21 mouse cellular contexts compared by ENCODE assay signal in genomic region chr1:80873596-80873995, GRCm38 (mm10).
DNase-seq lines count a peak whose midpoint lies in the region; ATAC-seq and TF ChIP-seq lines count a peak whose summit lies in the region.
"Had no signal": no experiment of that assay in that cellular context is flagged by ENCODE, and none has a peak within 500 bp of the region (broad histone marks: within the 10 kb centered on the region; RNA-seq: fewer than 3 reads in every experiment).

No protein-coding gene starts in this region.

- TF ChIP-seq EP300 in MEL (IDR thresholded peaks at IDR 0.05; ENCODE audit: low read depth in 1 of 2, low read length in 2 of 2): no peak
- no peak for TF ChIP-seq EP300 in stomach, postnatal 0 days (optimal IDR thresholded peaks at IDR 0.05)

- 52% methylated on average over 2 of the region's 2 CpGs for WGBS in lung, embryonic 14.5 days
- WGBS in stomach, postnatal 0 days: 40% methylated on average over 2 of the region's 2 CpGs

- H3K9me3 ChIP-seq in lung, embryonic 14.5 days (ENCODE audit: low read depth, low read length): no peaks in the 10 kb centered on the region
- no peaks in the 10 kb centered on the region for H3K9me3 ChIP-seq in MEL (replicated peaks; ENCODE audit: insufficient read depth, low read length)
- no peaks in the 10 kb centered on the region for H3K9me3 ChIP-seq in stomach, postnatal 0 days (ENCODE audit: control insufficient read depth, low read length)
- H3K9me3 ChIP-seq: embryonic facial prominence, embryonic 12.5 days; forebrain, embryonic 12.5 days; heart, embryonic 10.5 days; hindbrain, embryonic 12.5 days; intestine, embryonic 15.5 days had no signal

- H3K4me3 ChIP-seq in lung, embryonic 14.5 days (ENCODE audit: low read depth, low read length): no peak overlapping the region
- H3K4me3 ChIP-seq in MEL (ENCODE audit: control insufficient read depth in 1 of 2, insufficient read depth in 1 of 2, low read depth in 2 of 2, low read length in 2 of 2): no peak overlapping the region
- H3K4me3 ChIP-seq in stomach, postnatal 0 days (ENCODE audit: low read depth, low read length): no peak overlapping the region
- H3K4me3 ChIP-seq: embryonic facial prominence, embryonic 12.5 days; forebrain, embryonic 12.5 days; heart, embryonic 10.5 days; hindbrain, embryonic 12.5 days; intestine, embryonic 15.5 days had no signal

- no peaks in the 10 kb centered on the region for H3K27me3 ChIP-seq in lung, embryonic 14.5 days (ENCODE audit: insufficient read depth, low read length)
- H3K27me3 ChIP-seq in MEL (ENCODE audit: control insufficient read depth in 1 of 2, insufficient read depth in 2 of 2, low read length in 2 of 2): no peaks in the 10 kb centered on the region
- no peaks in the 10 kb centered on the region for H3K27me3 ChIP-seq in stomach, postnatal 0 days (ENCODE audit: control insufficient read depth, insufficient read depth, low read length)
- H3K27me3 ChIP-seq: CH12.LX; embryonic facial prominence, embryonic 12.5 days; forebrain, embryonic 12.5 days; hindbrain, embryonic 12.5 days; intestine, embryonic 15.5 days had no signal

- H3K9ac ChIP-seq in lung, embryonic 14.5 days: no peak overlapping the region
- no peak overlapping the region for H3K9ac ChIP-seq in MEL (ENCODE audit: control insufficient read depth, low read depth, low read length, poor library complexity, severe bottlenecking)
- no peak overlapping the region for H3K9ac ChIP-seq in stomach, postnatal 0 days (ENCODE audit: low read length)
- H3K9ac ChIP-seq: embryonic facial prominence, embryonic 12.5 days; forebrain, embryonic 12.5 days; hindbrain, embryonic 12.5 days; intestine, embryonic 15.5 days had no signal

- H3K36me3 ChIP-seq in lung, embryonic 14.5 days (ENCODE audit: insufficient read depth): no peaks in the 10 kb centered on the region
- no peaks in the 10 kb centered on the region for H3K36me3 ChIP-seq in MEL (ENCODE audit: control insufficient read depth in 1 of 2, insufficient read depth in 2 of 2, low read length in 2 of 2)
- H3K36me3 ChIP-seq in stomach, postnatal 0 days (ENCODE audit: control insufficient read depth, insufficient read depth, low read length): no peaks in the 10 kb centered on the region
- H3K36me3 ChIP-seq: embryonic facial prominence, embryonic 12.5 days; forebrain, embryonic 12.5 days; heart, embryonic 10.5 days; hindbrain, embryonic 12.5 days; intestine, embryonic 15.5 days had no signal

- H3K79me2 ChIP-seq in MEL (ENCODE audit: control insufficient read depth, insufficient read depth, low read length, poor library complexity): no peaks in the 10 kb centered on the region

- TF ChIP-seq RAD21 in MEL (IDR thresholded peaks at IDR 0.05; ENCODE audit: low read depth, low read length): no peak

- TF ChIP-seq CTCF in lung, embryonic 14.5 days (IDR thresholded peaks at IDR 0.05; ENCODE audit: low read depth): no peak
- TF ChIP-seq CTCF in MEL (IDR thresholded peaks at IDR 0.05 in 2 of 3, conservative IDR thresholded peaks at IDR 0.05 in 1 of 3; ENCODE audit: control insufficient read depth in 1 of 3, insufficient read depth in 1 of 3, low read depth in 2 of 3, low read length in 3 of 3, poor library complexity in 1 of 3, severe bottlenecking in 1 of 3): no peak
- no peak for TF ChIP-seq CTCF in brain, embryonic 14.5 days (IDR thresholded peaks at IDR 0.05; ENCODE audit: borderline replicate concordance, extremely low read depth, insufficient read depth, insufficient read length)
- TF ChIP-seq CTCF in stomach, postnatal 0 days (IDR thresholded peaks at IDR 0.05; ENCODE audit: low read depth): no peak

- H3K4me2 ChIP-seq in lung, embryonic 14.5 days: no peak overlapping the region
- H3K4me2 ChIP-seq in stomach, postnatal 0 days (replicated peaks; ENCODE audit: low read depth): no peak overlapping the region
- H3K4me2 ChIP-seq: embryonic facial prominence, embryonic 12.5 days; forebrain, embryonic 12.5 days; hindbrain, embryonic 12.5 days; intestine, embryonic 15.5 days had no signal

- peak; percentile 43 to 47 for DNase-seq in cerebellum, postnatal 14 days
- DNase-seq in cerebellum, adult 8-10 months: no peak
- DNase-seq in lung, embryonic 14.5 days: peak; percentile 14
- DNase-seq in lung, postnatal 25 days (ENCODE audit: low spot score): no peak
- DNase-seq in MEL (ENCODE audit: low read depth, low spot score): peak; percentile 67
- DNase-seq in brain, embryonic 14.5 days (ENCODE audit: low read depth): peak; percentile 21
- no peak for DNase-seq in stomach, postnatal 0 days (ENCODE audit: low spot score)
- DNase-seq in adrenal gland, postnatal 14 days: no peak
- DNase-seq: adrenal gland, postnatal 10 days; embryo, embryonic 11 days; gastrocnemius, postnatal 10 days; heart, adult 18-20 months; heart, postnatal 10 days; heart, postnatal 4 days had no signal

- ATAC-seq in lung, embryonic 14.5 days (ENCODE audit: insufficient read depth): no peak
- no peak for ATAC-seq in stomach, postnatal 0 days (ENCODE audit: low FRiP score, low TSS enrichment)
- ATAC-seq: forebrain, embryonic 16.5 days; intestine, embryonic 15.5 days had no signal

- no peak for TF ChIP-seq POLR2A in MEL (IDR thresholded peaks at IDR 0.05; ENCODE audit: control insufficient read depth in 1 of 2, insufficient read depth in 1 of 2, low read depth in 1 of 2, low read length in 2 of 2, poor library complexity in 1 of 2)
- TF ChIP-seq POLR2A in brain, embryonic 14.5 days (IDR thresholded peaks at IDR 0.05; ENCODE audit: borderline replicate concordance, extremely low read depth, insufficient read depth, insufficient read length, poor library complexity, severe bottlenecking): no peak

- H3K4me1 ChIP-seq in lung, embryonic 14.5 days (ENCODE audit: insufficient read depth): no peaks in the 10 kb centered on the region
- H3K4me1 ChIP-seq in MEL (ENCODE audit: control insufficient read depth in 1 of 2, insufficient read depth in 2 of 2, low read length in 2 of 2): no peaks in the 10 kb centered on the region
- no peaks in the 10 kb centered on the region for H3K4me1 ChIP-seq in stomach, postnatal 0 days (replicated peaks; ENCODE audit: control insufficient read depth, insufficient read depth)
- H3K4me1 ChIP-seq: embryonic facial prominence, embryonic 12.5 days; forebrain, embryonic 12.5 days; heart, embryonic 10.5 days; hindbrain, embryonic 12.5 days; intestine, embryonic 15.5 days had no signal

- no peak overlapping the region for H3K27ac ChIP-seq in lung, embryonic 14.5 days (ENCODE audit: low read depth)
- no peak overlapping the region for H3K27ac ChIP-seq in MEL (ENCODE audit: control insufficient read depth, low read depth, low read length)
- H3K27ac ChIP-seq in stomach, postnatal 0 days (replicated peaks): no peak overlapping the region
- H3K27ac ChIP-seq: embryonic facial prominence, embryonic 12.5 days; forebrain, embryonic 12.5 days; heart, embryonic 10.5 days; hindbrain, embryonic 12.5 days; intestine, embryonic 15.5 days had no signal

TF ChIP-seq in MEL, 35 proteins besides CTCF, POLR2A, EP300 and RAD21:
- no peak for TF ChIP-seq MAZ (IDR thresholded peaks at IDR 0.05; ENCODE audit: low read depth, low read length)
- TF ChIP-seq POLR2AphosphoS5 (IDR thresholded peaks at IDR 0.05; ENCODE audit: borderline replicate concordance, low read depth, low read length): no peak
- TF ChIP-seq ELF1 (IDR thresholded peaks at IDR 0.05; ENCODE audit: low read depth, low read length): no peak

Comparison
In these comparisons a context has a peak if more than half of its experiments do, and no peak if none do; other contexts are left out.
1. DNase-seq: peak in cerebellum, postnatal 14 days (2 of 2), lung, embryonic 14.5 days (single experiment), MEL (single experiment) and brain, embryonic 14.5 days (single experiment); none in cerebellum, adult 8-10 months (single experiment), lung, postnatal 25 days (single experiment), stomach, postnatal 0 days (single experiment) and adrenal gland, postnatal 14 days (single experiment).